Mouse (Mus musculus): ENCODE measurements at regions not wholly inside any gene's neighbourhood (a gene's known extent, or its start where the extent isn't known, plus 50 kb on each side); places are given as distances from the start of the nearest gene placed in this dataset.

- Histone ChIP-seq H3K4me2 (ENCODE audit: low read length) (no peak overlapping the region), H3K9me3 (ENCODE audit: control insufficient read depth, low read length) (no peaks in the 10 kb centered on the region), H3K4me1 (ENCODE audit: control insufficient read depth, insufficient read depth, low read length) (no peaks in the 10 kb centered on the region), H3K4me3 (replicated peaks; ENCODE audit: low read depth, low read length) (no peak overlapping the region), H3K27ac (replicated peaks; ENCODE audit: low read depth, low read length) (no peak overlapping the region), H3K27me3 (ENCODE audit: control insufficient read depth, insufficient read depth, low read length) (no peaks in the 10 kb centered on the region), H3K9ac (replicated peaks; ENCODE audit: low read length) (no peak overlapping the region), H3K36me3 (ENCODE audit: control insufficient read depth, insufficient read depth, low read length) (no peaks in the 10 kb centered on the region)
- DNase-seq (no peak), ATAC-seq (ENCODE audit: low FRiP score, low TSS enrichment) (no peak)
- WGBS = 90% methylated on average over 4 of the region's 4 CpGs
Measured at GRCm38 (mm10) chr3:58310390-58310789, 104.1 kb upstream of the Tsc22d2 start.

DNA sequence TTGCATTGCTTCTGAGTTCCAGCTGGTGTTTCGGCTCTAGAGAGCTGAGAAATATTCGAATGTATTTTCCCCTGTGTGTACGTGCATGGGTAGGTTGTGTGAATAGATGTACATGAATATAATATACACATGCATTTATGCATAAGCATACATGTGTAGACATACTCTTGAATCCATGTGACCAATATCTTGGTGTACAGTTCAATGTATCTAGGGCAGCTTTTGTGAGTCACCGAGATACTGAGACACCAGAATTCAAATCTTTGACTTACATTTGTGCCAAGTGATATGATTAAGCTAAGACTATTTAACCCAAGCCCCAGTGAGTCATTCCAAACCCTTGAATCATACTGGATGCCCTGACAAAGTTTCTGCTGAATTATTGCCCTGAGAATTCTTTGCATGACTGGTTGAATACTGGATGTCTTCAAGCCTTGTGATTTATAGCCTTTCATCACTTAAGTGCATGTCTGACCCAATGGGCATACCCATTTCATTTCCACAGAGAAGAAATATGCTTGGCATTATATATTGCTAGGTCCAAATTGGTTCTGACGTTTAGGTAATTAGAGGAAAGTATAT lies 103.3 kb upstream of the Tsc22d2 start:
- H3K9ac ChIP-seq (replicated peaks; ENCODE audit: low read length) = no peak overlapping the region
- no peak overlapping the region for H3K27ac ChIP-seq (replicated peaks; ENCODE audit: low read depth, low read length)
- DNase-seq (no peak), ATAC-seq (ENCODE audit: low FRiP score, low TSS enrichment) (no peak)
- H3K4me1 ChIP-seq (ENCODE audit: control insufficient read depth, insufficient read depth, low read length) = no peaks in the 10 kb centered on the region
- no peaks in the 10 kb centered on the region for H3K9me3 ChIP-seq (ENCODE audit: control insufficient read depth, low read length)
- H3K27me3 ChIP-seq (ENCODE audit: control insufficient read depth, insufficient read depth, low read length) = no peaks in the 10 kb centered on the region
- H3K4me2 ChIP-seq (ENCODE audit: low read length) = no peak overlapping the region
- no peaks in the 10 kb centered on the region for H3K36me3 ChIP-seq (ENCODE audit: control insufficient read depth, insufficient read depth, low read length)
- WGBS = 91% methylated on average over 5 of the region's 5 CpGs
- no peak overlapping the region for H3K4me3 ChIP-seq (replicated peaks; ENCODE audit: low read depth, low read length)

DNA sequence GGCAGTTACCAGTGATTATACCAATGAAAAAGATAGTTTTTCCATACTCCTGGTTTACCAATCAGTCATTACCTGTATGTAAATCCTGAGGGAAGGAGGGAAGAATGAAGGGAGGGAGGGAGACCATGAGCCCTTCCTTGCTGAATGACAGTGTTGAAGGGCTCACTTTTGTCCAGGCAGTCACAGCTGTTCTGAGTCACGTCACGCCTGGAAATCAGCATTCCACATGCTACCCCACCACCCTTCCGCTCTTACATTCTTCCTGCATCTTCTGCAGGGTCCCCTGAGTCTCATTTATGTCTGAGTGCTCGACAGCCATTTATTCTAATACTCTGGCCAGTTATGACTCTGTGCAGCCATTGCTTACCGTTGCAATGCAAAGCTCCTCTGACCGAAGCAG lies 101.9 kb upstream of the Tsc22d2 start:
- Histone ChIP-seq H3K27ac (replicated peaks; ENCODE audit: low read depth, low read length) (no peak overlapping the region), H3K9me3 (ENCODE audit: control insufficient read depth, low read length) (no peaks in the 10 kb centered on the region), H3K9ac (replicated peaks; ENCODE audit: low read length) (no peak overlapping the region), H3K4me2 (ENCODE audit: low read length) (no peak overlapping the region), H3K36me3 (ENCODE audit: control insufficient read depth, insufficient read depth, low read length) (no peaks in the 10 kb centered on the region), H3K27me3 (ENCODE audit: control insufficient read depth, insufficient read depth, low read length) (no peaks in the 10 kb centered on the region), H3K4me1 (ENCODE audit: control insufficient read depth, insufficient read depth, low read length) (no peaks in the 10 kb centered on the region), H3K4me3 (replicated peaks; ENCODE audit: low read depth, low read length) (no peak overlapping the region)
- 68% methylated on average over 6 of the region's 6 CpGs for WGBS
- no peak for ATAC-seq (ENCODE audit: low FRiP score, low TSS enrichment)
- no peak for DNase-seq

DNA sequence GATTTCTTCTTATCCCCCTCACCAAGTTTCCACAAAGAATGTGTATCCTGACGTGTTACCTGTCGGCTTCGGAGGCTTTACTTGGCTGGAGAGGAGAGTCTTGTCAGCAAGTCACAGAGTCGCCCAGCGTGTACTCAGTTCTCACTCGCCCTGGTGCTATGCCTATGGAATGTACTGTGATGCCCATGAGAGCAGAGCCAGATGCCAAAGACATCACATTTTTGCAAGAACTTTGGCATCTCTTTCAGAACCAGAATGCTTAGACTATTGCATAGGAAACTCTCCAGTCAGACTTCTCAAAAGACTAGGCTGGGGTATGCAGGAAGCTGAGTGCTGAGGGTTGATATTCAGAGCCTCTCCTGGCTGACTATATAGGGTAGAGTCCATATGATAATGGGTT lies 99.3 kb upstream of the Tsc22d2 start:
- Histone ChIP-seq H3K4me2 (ENCODE audit: low read length) (no peak overlapping the region), H3K9ac (replicated peaks; ENCODE audit: low read length) (no peak overlapping the region), H3K4me1 (ENCODE audit: control insufficient read depth, insufficient read depth, low read length) (no peaks in the 10 kb centered on the region), H3K27ac (replicated peaks; ENCODE audit: low read depth, low read length) (no peak overlapping the region), H3K36me3 (ENCODE audit: control insufficient read depth, insufficient read depth, low read length) (no peaks in the 10 kb centered on the region), H3K4me3 (replicated peaks; ENCODE audit: low read depth, low read length) (no peak overlapping the region), H3K9me3 (ENCODE audit: control insufficient read depth, low read length) (no peaks in the 10 kb centered on the region), H3K27me3 (ENCODE audit: control insufficient read depth, insufficient read depth, low read length) (no peaks in the 10 kb centered on the region)
- no peak for DNase-seq
- no peak for ATAC-seq (ENCODE audit: low FRiP score, low TSS enrichment)
- WGBS = 89% methylated on average over 6 of the region's 6 CpGs

GRCm38 (mm10) chr3:58317240-58317639 lies 97.3 kb upstream of the Tsc22d2 start:
- Histone ChIP-seq H3K4me3 (replicated peaks; ENCODE audit: low read depth, low read length) (no peak overlapping the region), H3K27me3 (ENCODE audit: control insufficient read depth, insufficient read depth, low read length) (no peaks in the 10 kb centered on the region), H3K4me1 (ENCODE audit: control insufficient read depth, insufficient read depth, low read length) (no peaks in the 10 kb centered on the region), H3K4me2 (ENCODE audit: low read length) (no peak overlapping the region), H3K9ac (replicated peaks; ENCODE audit: low read length) (no peak overlapping the region), H3K27ac (replicated peaks; ENCODE audit: low read depth, low read length) (no peak overlapping the region), H3K9me3 (ENCODE audit: control insufficient read depth, low read length) (no peaks in the 10 kb centered on the region), H3K36me3 (ENCODE audit: control insufficient read depth, insufficient read depth, low read length) (no peaks in the 10 kb centered on the region)
- DNase-seq (no peak), ATAC-seq (ENCODE audit: low FRiP score, low TSS enrichment) (no peak)
- 67% methylated on average over 2 of the region's 2 CpGs for WGBS

DNA sequence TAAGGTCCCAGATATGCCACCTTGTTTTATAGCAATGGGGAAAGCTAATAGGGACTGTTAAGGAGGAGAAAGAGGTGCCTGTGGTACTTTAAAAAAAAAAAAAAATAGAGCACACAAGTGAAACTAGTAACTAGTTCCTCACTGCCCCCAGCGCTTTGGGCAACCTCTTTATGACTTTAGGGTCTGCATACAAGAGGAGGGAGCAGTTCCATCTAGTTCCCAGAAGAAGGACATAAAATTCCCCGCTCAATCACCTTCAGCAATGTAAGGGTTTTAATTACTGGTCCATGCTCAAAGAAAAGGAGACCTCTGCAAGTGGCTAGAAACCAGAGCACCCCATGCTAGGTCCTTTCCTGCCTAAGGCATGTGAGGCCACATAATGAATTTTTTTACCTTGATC lies 95.8 kb upstream of the Tsc22d2 start:
- no peak for DNase-seq
- Histone ChIP-seq H3K9me3 (ENCODE audit: control insufficient read depth, low read length) (no peaks in the 10 kb centered on the region), H3K36me3 (ENCODE audit: control insufficient read depth, insufficient read depth, low read length) (no peaks in the 10 kb centered on the region), H3K4me1 (ENCODE audit: control insufficient read depth, insufficient read depth, low read length) (no peaks in the 10 kb centered on the region), H3K4me2 (ENCODE audit: low read length) (no peak overlapping the region), H3K4me3 (replicated peaks; ENCODE audit: low read depth, low read length) (no peak overlapping the region), H3K27me3 (ENCODE audit: control insufficient read depth, insufficient read depth, low read length) (no peaks in the 10 kb centered on the region), H3K9ac (replicated peaks; ENCODE audit: low read length) (no peak overlapping the region), H3K27ac (replicated peaks; ENCODE audit: low read depth, low read length) (no peak overlapping the region)
- WGBS = 84% methylated on average over 2 of the region's 2 CpGs
- ATAC-seq (ENCODE audit: low FRiP score, low TSS enrichment) = no peak

GRCm38 (mm10) chr3:58319463-58319862 lies 95.1 kb upstream of the Tsc22d2 start:
- Histone ChIP-seq H3K27ac (replicated peaks; ENCODE audit: low read depth, low read length) (no peak overlapping the region), H3K4me1 (ENCODE audit: control insufficient read depth, insufficient read depth, low read length) (no peaks in the 10 kb centered on the region), H3K36me3 (ENCODE audit: control insufficient read depth, insufficient read depth, low read length) (no peaks in the 10 kb centered on the region), H3K4me3 (replicated peaks; ENCODE audit: low read depth, low read length) (no peak overlapping the region), H3K9ac (replicated peaks; ENCODE audit: low read length) (no peak overlapping the region), H3K4me2 (ENCODE audit: low read length) (no peak overlapping the region), H3K9me3 (ENCODE audit: control insufficient read depth, low read length) (no peaks in the 10 kb centered on the region), H3K27me3 (ENCODE audit: control insufficient read depth, insufficient read depth, low read length) (no peaks in the 10 kb centered on the region)
- WGBS = 93% methylated on average over 1 of the region's 1 CpGs
- ATAC-seq (ENCODE audit: low FRiP score, low TSS enrichment) (no peak), DNase-seq (no peak)

GRCm38 (mm10) chr3:58320812-58321211 lies 93.7 kb upstream of the Tsc22d2 start:
- 74% methylated on average over 4 of the region's 4 CpGs for WGBS
- no peak overlapping the region for H3K27ac ChIP-seq (replicated peaks; ENCODE audit: low read depth, low read length)
- H3K4me2 ChIP-seq (ENCODE audit: low read length) = no peak overlapping the region
- H3K9me3 ChIP-seq (ENCODE audit: control insufficient read depth, low read length) = no peaks in the 10 kb centered on the region
- H3K4me3 ChIP-seq (replicated peaks; ENCODE audit: low read depth, low read length) = no peak overlapping the region
- no peaks in the 10 kb centered on the region for H3K4me1 ChIP-seq (ENCODE audit: control insufficient read depth, insufficient read depth, low read length)
- no peaks in the 10 kb centered on the region for H3K36me3 ChIP-seq (ENCODE audit: control insufficient read depth, insufficient read depth, low read length)
- DNase-seq = no peak
- H3K9ac ChIP-seq (replicated peaks; ENCODE audit: low read length) = no peak overlapping the region
- no peak for ATAC-seq (ENCODE audit: low FRiP score, low TSS enrichment)
- H3K27me3 ChIP-seq (ENCODE audit: control insufficient read depth, insufficient read depth, low read length) = no peaks in the 10 kb centered on the region

DNA sequence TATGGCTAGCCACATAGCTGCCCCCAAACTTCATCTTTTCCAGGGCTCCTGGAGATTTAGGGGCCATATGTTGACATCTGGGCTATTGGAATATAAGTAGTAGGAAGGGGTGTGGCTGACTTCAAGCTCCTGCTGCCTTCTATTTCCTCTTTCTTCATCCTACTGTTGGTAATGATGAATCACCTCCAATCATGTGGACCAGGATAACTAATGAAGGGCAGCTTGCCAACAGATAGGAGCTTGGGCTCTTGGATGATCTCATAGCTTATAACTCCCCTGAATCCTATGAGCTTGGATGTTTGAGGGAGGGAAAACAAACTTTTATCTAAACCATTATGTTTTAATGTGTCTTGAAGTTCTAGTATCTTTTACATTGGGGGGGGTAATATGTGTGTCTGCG lies 92.2 kb upstream of the Tsc22d2 start:
- H3K4me3 ChIP-seq (replicated peaks; ENCODE audit: low read depth, low read length) = no peak overlapping the region
- H3K4me2 ChIP-seq (ENCODE audit: low read length) = no peak overlapping the region
- ATAC-seq (ENCODE audit: low FRiP score, low TSS enrichment) (no peak), DNase-seq (no peak)
- no peak overlapping the region for H3K27ac ChIP-seq (replicated peaks; ENCODE audit: low read depth, low read length)
- no peaks in the 10 kb centered on the region for H3K36me3 ChIP-seq (ENCODE audit: control insufficient read depth, insufficient read depth, low read length)
- H3K4me1 ChIP-seq (ENCODE audit: control insufficient read depth, insufficient read depth, low read length) = no peaks in the 10 kb centered on the region
- H3K9ac ChIP-seq (replicated peaks; ENCODE audit: low read length) = no peak overlapping the region
- 81% methylated on average over 1 of the region's 1 CpGs for WGBS
- H3K27me3 ChIP-seq (ENCODE audit: control insufficient read depth, insufficient read depth, low read length) = no peaks in the 10 kb centered on the region
- H3K9me3 ChIP-seq (ENCODE audit: control insufficient read depth, low read length) = no peaks in the 10 kb centered on the region

Data from midbrain, embryonic 14.5 days (tissue).